Mouse (Mus musculus): ENCODE results near the gene Pbrm1. TPM values are rescaled to one million over a fixed set of nuclear protein-coding genes. Genes with fewer than 3 reads are reported as not detected.

Pbrm1 gene
- polyA plus RNA-seq, 1 experiment from 2014 or later = 142 TPM

DNA sequence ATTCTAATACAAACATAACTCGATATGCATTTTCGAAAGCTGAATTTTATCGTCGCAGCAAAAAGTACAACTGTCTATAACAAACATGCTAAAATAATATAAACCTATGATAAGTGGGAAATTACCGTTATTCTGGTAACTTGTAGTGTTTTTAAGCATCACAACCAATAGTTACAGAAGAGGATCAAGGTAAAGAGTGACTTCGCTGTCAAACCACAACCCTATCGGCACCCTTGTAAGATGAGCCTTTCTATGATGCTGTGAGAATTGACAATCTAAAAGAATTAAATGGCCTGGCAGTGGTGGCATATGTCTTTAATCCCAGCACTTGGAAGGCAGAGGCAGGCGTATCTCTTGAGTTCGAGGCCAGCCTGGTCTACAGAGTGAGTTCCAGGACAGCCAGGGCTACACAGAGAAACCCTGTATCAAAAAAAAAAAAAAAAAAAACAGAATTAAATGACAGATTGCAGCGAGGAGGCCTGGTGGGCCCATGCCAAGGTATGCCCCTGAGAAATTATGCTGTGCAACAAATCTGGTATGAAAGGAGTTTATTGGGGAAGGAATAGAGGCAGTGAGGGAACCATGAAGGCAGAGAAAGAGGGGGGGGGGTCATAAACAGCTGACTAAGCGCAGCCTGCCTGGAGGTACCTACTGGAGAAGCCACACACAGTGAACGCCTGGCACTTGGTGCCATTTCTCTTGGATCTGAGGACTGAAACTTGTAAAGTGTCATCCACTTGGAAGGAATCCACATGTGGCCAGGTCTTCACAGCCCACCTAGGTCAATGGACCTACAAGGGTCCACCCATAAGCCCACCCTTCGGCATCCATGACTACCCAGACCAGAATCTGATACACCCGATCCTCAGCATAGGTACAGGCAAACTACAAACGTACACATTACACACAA lies 110.6 kb downstream of the Pbrm1 start:
- H3K4me1 ChIP-seq (replicated peaks) = peaks cover 73% of the 10 kb centered on the region

DNA sequence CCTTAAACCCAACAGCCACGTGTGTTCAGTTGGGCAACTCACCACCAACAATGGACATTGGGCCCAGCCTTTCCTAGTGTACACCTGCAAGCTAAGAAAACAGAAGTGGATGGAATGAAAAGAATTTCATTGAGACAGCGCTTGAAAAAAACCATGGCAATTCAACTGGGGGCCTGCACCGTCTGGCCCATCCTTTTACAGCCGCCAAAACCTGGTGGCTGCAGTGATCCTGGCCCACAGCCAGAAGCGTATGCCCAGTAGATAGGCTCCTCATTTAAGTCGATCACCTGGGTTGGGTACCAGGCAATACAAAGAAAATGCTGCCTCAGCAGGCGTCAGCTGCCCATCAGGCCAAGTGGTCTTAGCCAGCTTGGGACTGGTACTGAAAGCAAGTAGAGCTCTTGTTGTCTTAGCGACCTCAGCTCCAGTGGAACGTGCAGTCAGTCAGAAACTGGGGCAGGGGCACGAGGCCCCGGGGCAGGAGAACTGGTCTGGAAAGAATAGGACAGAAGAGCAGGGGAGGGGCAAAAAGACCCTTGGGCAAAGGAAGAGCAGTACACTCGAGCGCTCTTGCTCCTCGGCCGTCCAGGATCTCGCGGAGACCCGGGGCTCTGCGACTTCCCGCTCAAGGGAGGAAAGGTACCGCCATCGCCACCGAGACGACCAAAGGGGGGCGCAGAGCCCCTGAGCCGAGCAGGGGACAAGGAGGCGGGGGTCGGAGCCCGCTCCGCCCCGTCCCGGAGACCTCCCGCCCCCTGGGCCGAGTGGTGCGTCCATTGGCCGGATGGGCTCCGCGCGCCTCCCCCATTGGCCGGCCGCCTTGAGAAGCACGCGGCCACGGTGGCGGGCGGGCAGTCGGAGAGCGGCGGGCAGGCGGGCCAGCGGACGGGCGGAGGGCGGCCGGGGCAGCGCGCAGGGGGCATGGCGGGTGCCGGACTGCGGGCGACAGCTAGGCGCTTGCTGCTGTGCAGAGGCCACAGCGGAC lies 111.6 kb downstream of the Pbrm1 start, which contains the start of gene Nt5dc2:
Nt5dc2 (plus strand) TSS at position 818 of the 985 bp plus-strand sequence.
- Histone ChIP-seq H3K4me2 (peak within 1 kb of the TSS; percentile 76), H3K36me3 (peaks cover 11% of the 10 kb centered on the region), H3K9me3 (no peaks in the 10 kb centered on the region), H3K9ac (peak within 1 kb of the TSS; percentile 91), H3K27me3 (no peaks in the 10 kb centered on the region), H3K4me1 (replicated peaks) (peaks cover 68% of the 10 kb centered on the region), H3K4me3 (peak within 1 kb of the TSS; percentile 89), H3K27ac (replicated peaks) (peak within 1 kb of the TSS; percentile 91)
- 4% methylated on average over 51 of the region's 63 CpGs for WGBS
- peak; percentile 78 for ATAC-seq (ENCODE audit: low read depth)

More for the DNA sequence above, 110.6 kb downstream of the Pbrm1 start:
- peak overlapping the region; percentile 95 for H3K4me2 ChIP-seq
- H3K27ac ChIP-seq (replicated peaks) = peak overlapping the region; percentile 91
- 70% methylated on average over 15 of the region's 15 CpGs for WGBS
- no peaks in the 10 kb centered on the region for H3K9me3 ChIP-seq
- 0 out of 2 replicates have a peak overlapping the region, but pooled peaks have one; percentile 35 for H3K9ac ChIP-seq
- H3K27me3 ChIP-seq = no peaks in the 10 kb centered on the region
- no peak for ATAC-seq (ENCODE audit: low read depth)
- peaks cover 1% of the 10 kb centered on the region for H3K36me3 ChIP-seq
- H3K4me3 ChIP-seq = peak overlapping the region; percentile 89

DNA sequence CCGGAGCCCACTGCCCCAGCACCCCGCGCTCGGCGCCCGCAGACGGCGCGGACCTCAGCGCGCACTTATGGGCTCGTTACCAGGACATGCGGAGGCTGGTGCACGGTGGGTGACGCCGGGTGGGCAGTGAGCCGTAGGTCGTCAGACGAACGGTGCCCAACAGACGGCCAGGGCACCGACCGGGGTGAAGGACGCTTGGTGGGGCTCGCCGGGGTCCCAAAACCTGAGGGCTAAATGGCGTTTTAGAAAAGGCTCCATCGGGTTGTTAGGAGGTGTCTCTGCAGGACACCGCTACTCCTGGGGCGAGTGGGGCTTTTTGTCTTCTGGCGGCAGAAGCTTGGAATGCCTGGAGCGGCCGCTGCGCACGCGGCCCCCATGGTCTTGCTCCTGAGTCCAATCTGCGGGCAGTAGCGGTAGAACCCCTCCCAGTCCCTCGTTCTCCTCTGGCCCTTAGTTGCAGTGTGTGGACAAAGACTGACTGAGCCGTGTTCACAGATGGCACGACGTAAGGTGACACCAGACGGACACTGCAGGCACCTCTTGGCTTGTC lies 112.4 kb downstream of the Pbrm1 start:
- WGBS = under 1% methylated on average over 43 of the region's 43 CpGs
- H3K36me3 ChIP-seq = peaks cover 19% of the 10 kb centered on the region
- H3K9me3 ChIP-seq = no peaks in the 10 kb centered on the region
- no peaks in the 10 kb centered on the region for H3K27me3 ChIP-seq
- H3K9ac ChIP-seq = peak overlapping the region; percentile 91
- peak overlapping the region; percentile 89 for H3K4me3 ChIP-seq
- peaks cover 59% of the 10 kb centered on the region for H3K4me1 ChIP-seq (replicated peaks)
- H3K4me2 ChIP-seq = peak overlapping the region; percentile 76
- peak; percentile 16 for ATAC-seq (ENCODE audit: low read depth)
- peak overlapping the region; percentile 91 for H3K27ac ChIP-seq (replicated peaks)

DNA sequence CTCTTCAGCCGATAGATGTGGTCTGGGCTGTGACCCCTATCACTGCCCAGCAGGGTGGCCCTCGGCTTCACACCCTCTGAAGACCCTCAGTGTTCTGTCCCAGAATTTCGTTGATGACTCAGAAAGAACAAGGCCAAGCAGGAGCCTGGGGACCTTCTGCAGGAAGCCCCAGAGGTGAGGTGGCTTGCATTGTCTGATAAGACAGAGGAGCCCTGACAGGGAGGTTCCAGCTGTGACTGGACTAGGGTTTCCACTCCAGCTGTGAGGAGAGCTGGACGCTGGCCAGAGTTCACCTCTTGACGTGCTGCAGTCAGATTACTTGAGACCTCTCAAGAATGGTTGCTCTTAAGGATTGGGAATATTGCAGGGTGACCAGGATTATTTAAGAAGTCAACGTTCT lies 113.1 kb downstream of the Pbrm1 start:
- 10% methylated on average over 6 of the region's 6 CpGs for WGBS
- Histone ChIP-seq H3K4me3 (peak overlapping the region; percentile 89), H3K27ac (replicated peaks) (no peak overlapping the region), H3K4me1 (replicated peaks) (peaks cover 53% of the 10 kb centered on the region), H3K4me2 (peak overlapping the region; percentile 76), H3K36me3 (peaks cover 26% of the 10 kb centered on the region), H3K27me3 (no peaks in the 10 kb centered on the region), H3K9ac (peak overlapping the region; percentile 91), H3K9me3 (no peaks in the 10 kb centered on the region)
- no peak for ATAC-seq (ENCODE audit: low read depth)

DNA sequence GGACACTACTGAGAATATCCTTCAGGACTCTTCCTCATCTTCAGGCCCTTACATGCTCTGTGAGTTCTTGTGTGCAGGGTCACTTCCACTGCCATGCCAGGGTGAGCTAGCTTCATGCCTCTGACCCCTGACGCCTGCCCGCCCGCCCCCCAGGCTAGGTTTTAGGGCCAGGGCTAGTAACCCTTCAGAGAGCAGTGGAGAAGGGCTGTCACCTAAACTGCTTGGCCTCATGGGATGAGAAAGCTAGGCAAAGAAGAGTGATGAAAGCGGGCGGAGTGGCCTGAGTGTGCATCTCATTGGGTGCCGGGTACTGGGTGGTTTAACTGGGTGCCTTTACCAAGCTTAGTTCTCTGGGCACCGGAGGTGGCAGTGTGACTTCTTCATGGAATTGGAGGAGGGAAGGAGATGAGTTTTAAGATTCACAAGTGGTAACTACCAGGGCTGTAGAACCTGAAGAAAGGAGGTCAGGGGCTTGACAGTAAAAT lies 113.6 kb downstream of the Pbrm1 start:
- H3K36me3 ChIP-seq = peaks cover 31% of the 10 kb centered on the region

DNA sequence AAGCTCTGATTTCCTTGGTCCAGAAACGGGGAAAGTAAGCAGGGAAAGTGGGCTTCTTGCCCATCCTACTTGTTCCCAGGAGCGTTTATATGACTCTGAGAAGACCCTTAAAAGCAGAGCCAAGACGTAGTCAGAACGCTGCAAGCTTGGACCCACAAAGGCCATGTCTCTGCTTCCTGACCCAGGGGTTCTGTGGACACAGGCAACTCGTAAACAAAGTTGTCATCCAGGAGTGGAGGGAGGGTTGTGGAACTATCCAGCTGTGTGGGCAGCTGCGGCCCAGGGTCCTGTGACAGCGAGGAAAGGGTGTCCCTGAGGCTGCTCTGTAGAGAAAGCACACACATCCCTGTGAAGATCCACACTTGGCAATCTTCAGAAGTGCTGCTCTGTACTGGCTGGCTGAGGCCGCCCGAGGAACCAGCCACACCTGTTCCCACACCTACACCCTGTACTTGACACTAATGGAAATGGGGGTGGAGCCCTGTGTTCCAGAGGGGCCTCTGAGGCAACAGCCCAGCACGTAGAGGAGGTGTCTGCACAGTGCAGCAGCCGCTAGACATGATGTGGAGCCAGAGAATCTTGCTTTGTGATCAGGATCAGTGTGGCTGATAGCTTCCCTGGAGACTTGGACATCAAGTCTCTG lies 114.2 kb downstream of the Pbrm1 start:
- H3K9me3 ChIP-seq = no peaks in the 10 kb centered on the region
- peak overlapping the region; percentile 91 for H3K9ac ChIP-seq
- no peak for ATAC-seq (ENCODE audit: low read depth)
- H3K4me1 ChIP-seq (replicated peaks) = peaks cover 43% of the 10 kb centered on the region
- 0 out of 2 replicates have a peak overlapping the region, but pooled peaks have one; percentile 5 for H3K27ac ChIP-seq (replicated peaks)
- WGBS = 74% methylated on average over 11 of the region's 11 CpGs
- peaks cover 36% of the 10 kb centered on the region for H3K36me3 ChIP-seq
- peak overlapping the region; percentile 89; the same call in 1 of the 2 replicates for H3K4me3 ChIP-seq
- H3K27me3 ChIP-seq = no peaks in the 10 kb centered on the region
- H3K4me2 ChIP-seq = peak overlapping the region; percentile 76

More for the DNA sequence above, 113.6 kb downstream of the Pbrm1 start:
- Histone ChIP-seq H3K27me3 (no peaks in the 10 kb centered on the region), H3K4me2 (peak overlapping the region; percentile 76), H3K9me3 (no peaks in the 10 kb centered on the region), H3K4me3 (peak overlapping the region; percentile 89), H3K9ac (peak overlapping the region; percentile 91), H3K27ac (replicated peaks) (0 out of 2 replicates have a peak overlapping the region, but pooled peaks have one; percentile 5), H3K4me1 (replicated peaks) (peaks cover 48% of the 10 kb centered on the region)
- WGBS = 85% methylated on average over 7 of the region's 7 CpGs
- no peak for ATAC-seq (ENCODE audit: low read depth)

DNA sequence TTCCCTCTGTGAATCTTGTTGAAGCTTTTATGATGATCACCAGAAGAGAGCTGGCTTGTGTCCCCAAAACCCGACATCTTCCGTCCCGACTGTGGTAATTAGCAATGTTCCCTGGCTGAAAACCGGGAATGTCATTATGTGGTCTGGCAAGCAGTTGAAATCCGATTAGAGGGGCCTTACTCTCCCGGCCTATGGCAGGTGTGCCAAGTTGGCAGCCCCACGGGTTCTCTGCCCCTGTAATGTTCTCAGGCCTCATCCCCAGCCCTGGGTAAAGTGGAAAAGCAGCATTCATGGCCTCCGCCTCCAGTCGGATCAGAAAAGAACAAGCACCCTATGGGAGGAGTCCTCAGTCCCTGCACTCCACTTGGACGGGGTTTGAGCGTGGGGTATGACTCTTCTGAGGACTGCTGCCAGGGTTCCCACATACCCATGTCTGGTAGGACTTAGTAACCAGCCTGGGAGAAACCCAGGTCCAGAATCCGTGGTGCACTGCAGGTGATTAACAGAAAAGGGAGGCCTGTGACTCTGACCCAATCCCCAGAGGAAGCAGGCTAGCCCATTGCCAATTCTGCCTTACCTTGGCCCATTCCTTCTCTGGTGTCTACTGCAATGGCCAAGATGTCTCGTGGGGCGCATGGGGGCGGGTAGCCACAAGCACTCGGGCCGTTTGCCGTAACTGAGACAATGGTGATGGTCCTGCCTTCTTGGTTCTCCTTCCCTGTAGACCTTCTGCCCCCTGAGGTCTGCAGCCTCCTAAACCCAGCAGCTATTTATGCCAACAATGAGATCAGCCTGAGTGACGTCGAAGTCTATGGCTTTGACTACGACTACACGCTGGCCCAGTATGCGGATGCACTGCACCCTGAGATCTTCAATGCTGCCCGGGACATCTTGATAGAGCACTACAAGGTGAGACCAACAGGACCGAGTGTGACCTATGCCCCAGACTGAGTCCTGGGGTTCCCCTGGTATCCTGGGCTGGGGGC lies 115.4 kb downstream of the Pbrm1 start:
- Histone ChIP-seq H3K9me3 (no peaks in the 10 kb centered on the region), H3K9ac (no peak overlapping the region), H3K4me3 (no peak overlapping the region), H3K4me2 (no peak overlapping the region), H3K4me1 (replicated peaks) (peaks cover 41% of the 10 kb centered on the region), H3K27me3 (no peaks in the 10 kb centered on the region), H3K36me3 (peaks cover 48% of the 10 kb centered on the region), H3K27ac (replicated peaks) (no peak overlapping the region)
- WGBS = 85% methylated on average over 25 of the region's 25 CpGs
- ATAC-seq (ENCODE audit: low read depth) = no peak

DNA sequence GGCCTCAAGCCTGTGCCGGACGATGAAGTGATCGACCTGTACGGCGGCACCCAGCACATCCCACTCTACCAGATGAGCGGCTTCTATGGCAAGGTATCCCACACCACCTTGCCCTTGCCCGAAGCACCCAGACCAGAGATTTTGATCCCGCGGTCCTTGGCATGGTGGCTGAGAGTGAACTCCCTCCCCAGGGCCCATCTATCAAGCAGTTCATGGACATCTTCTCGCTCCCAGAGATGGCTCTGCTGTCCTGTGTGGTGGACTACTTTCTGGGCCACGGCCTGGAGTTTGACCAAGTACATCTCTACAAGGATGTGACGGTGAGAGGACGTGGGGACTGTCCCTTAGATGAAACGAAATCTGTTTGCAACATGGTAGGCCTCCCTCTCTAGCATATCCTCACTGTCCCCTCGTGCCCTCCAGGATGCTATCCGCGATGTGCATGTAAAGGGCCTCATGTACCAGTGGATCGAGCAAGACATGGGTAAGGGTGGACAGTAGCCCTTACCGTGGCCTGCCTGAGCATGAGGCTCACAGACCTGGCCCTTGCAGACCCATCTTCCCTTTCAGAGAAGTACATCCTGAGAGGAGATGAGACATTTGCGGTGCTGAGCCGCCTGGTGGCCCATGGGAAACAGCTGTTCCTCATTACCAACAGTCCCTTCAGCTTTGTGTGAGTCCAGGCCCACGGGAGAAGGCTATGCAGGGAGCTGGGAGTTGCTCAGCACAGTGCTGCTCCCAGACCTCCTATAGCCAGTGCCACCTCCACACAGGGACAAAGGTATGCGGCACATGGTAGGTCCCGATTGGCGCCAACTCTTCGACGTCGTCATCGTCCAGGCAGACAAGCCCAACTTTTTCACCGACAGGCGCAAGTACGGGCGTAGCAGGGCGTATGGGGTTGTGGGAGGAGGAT lies 116.8 kb downstream of the Pbrm1 start:
- ATAC-seq (ENCODE audit: low read depth) = no peak
- Histone ChIP-seq H3K4me1 (replicated peaks) (peaks cover 35% of the 10 kb centered on the region), H3K27me3 (no peaks in the 10 kb centered on the region), H3K9ac (no peak overlapping the region), H3K4me3 (no peak overlapping the region), H3K9me3 (no peaks in the 10 kb centered on the region), H3K27ac (replicated peaks) (no peak overlapping the region), H3K4me2 (no peak overlapping the region), H3K36me3 (peaks cover 63% of the 10 kb centered on the region)
- 95% methylated on average over 34 of the region's 34 CpGs for WGBS

DNA sequence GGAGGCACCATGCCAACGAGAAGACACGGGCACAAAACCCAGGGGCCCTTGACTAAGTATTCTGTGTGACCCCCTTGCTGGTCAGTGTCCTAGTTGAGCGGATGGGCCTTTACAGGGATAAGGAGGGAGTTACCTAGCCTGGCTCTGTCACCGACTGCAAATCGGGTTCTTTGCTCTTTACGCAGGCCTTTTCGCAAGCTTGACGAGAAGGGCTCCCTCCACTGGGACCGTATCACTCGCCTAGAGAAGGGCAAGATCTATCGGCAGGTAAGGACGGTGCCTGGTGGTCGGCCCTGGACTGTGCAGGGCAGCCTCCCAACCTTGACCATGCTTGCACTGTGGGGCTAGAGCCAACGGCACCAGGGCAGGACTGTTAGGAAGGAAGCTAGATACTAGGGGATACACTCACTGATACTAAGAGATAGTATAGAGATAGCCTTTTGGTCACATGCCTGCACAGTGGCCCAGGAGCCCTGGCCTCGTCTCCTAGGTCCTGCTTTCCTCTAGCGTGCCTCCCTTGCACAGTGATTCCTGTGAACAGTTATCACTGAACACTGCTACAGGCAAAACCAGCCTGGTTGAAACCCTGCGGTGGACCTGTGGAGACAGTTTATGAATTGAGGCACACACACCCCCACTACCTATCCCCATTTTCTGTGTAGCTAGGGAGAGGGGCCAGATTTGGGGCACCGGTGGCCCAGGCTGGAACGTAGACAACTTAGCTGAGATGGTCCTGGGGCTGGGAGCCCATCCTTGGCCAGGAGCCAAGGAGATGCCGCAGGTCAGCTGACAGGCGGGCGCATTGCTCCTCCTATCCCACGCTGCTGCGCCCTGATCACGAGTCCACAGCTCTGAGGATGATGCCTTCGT lies 117.7 kb downstream of the Pbrm1 start:
- Histone ChIP-seq H3K9me3 (no peaks in the 10 kb centered on the region), H3K9ac (no peak overlapping the region), H3K4me1 (replicated peaks) (peaks cover 33% of the 10 kb centered on the region), H3K4me3 (no peak overlapping the region), H3K27me3 (no peaks in the 10 kb centered on the region), H3K27ac (replicated peaks) (no peak overlapping the region), H3K4me2 (no peak overlapping the region), H3K36me3 (peaks cover 71% of the 10 kb centered on the region)
- 95% methylated on average over 26 of the region's 26 CpGs for WGBS
- no peak for ATAC-seq (ENCODE audit: low read depth)
